Mouse (Mus musculus): ENCODE results near the gene Zfp408. TPM values are rescaled to one million over a fixed set of nuclear protein-coding genes. Genes with fewer than 3 reads are reported as not detected.

Gene Zfp408
- polyA plus RNA-seq, 1 experiment from 2014 or later: 6.6 TPM

DNA sequence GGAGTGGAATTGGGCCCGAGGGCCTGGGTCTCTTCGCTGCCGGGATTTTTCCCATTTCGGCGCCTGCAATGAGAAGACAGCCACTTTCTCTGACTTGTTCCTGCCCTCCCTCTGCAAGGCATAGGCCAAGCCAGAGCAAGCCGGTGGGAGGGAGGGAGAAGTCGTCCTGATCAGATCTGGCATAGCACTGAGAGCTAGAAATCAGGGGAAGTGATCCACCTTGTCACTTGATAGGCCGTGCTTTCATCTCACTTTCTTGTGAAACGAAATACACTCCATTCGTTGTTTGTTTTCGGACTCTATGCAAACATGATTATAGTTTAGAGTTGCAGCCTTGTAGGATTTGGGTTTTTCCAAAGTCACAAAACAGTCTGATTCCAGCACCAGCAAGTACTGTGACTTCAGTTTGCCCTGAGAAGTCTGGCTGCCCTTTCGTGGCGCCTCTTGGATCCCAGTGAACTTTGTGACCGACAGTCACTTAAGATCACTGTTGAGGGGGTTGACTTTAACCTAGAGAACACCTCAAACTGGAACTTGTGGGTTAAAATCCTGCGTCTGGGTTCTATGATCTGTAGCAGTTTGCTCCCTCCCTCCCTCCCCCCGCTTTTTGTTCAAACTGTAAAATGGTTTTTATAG is 887 bp upstream of the Zfp408 start:
- H3K36me3 ChIP-seq: peaks cover 38% of the 10 kb centered on the region
- 6% methylated on average over 16 of the region's 16 CpGs for WGBS
- ATAC-seq (replicated peaks; ENCODE audit: insufficient number of reproducible peaks, insufficient read depth, low FRiP score, low read depth): peak; percentile 47

DNA sequence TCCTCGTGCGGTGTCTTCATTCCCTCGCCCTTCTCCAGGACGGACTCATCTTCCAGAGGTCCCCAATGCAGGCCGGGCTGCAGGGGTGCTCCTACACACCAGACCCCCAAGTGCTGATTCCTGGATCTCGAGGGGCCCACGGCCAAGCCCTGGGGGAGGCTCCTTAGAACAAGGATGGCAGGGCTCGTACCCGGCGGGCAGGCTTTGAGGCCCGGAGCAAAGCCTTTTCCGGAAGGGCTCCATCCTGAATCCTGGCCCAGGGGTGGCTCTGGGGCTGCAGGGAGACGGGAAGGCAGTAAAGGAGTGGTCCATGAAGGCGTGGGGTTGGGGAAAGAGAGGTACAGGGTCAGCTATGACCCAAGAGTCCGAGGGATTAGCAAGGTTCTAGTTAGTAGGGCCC is 439 bp downstream of the Zfp408 start:
- peaks cover 44% of the 10 kb centered on the region for H3K36me3 ChIP-seq
- no peak for ATAC-seq (replicated peaks; ENCODE audit: insufficient number of reproducible peaks, insufficient read depth, low FRiP score, low read depth)
- H3K27ac ChIP-seq: peak overlapping the region; percentile 88
- H3K27me3 ChIP-seq: no peaks in the 10 kb centered on the region
- H3K4me1 ChIP-seq (replicated peaks): peaks cover 44% of the 10 kb centered on the region
- H3K9me3 ChIP-seq (replicated peaks): no peaks in the 10 kb centered on the region
- H3K9ac ChIP-seq: peak overlapping the region; percentile 83
- peak overlapping the region; percentile 94 for H3K4me2 ChIP-seq
- WGBS: 2% methylated on average over 15 of the region's 15 CpGs
- H3K4me3 ChIP-seq: peak overlapping the region; percentile 67

More for the DNA sequence above, 887 bp upstream of the Zfp408 start:
- Histone ChIP-seq H3K4me3 (peak overlapping the region; percentile 67), H3K4me2 (peak overlapping the region; percentile 76), H3K9me3 (replicated peaks) (no peaks in the 10 kb centered on the region), H3K27ac (peak overlapping the region; percentile 85), H3K4me1 (replicated peaks) (peaks cover 57% of the 10 kb centered on the region), H3K27me3 (no peaks in the 10 kb centered on the region), H3K9ac (peak overlapping the region; percentile 62)

DNA sequence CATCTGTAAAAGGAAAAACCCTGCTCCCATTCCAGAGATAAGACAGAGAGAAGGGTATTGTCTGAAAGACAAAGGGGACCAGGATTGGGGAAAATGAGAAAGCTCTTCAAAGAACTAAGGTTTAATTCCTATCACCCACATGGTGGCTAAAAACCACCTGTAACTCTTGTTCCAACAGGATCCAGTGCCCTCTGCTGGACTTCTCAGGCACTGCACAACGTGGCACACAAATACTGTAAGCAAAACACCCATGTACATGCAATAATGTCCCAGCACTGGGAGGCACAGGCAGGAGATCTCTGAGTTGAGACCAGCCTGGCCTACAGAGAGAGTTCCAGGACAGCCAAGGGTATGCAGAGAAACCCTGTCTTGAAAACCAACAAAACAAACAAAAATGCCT is 2.9 kb downstream of the Zfp408 start:
- no peak for ATAC-seq (replicated peaks; ENCODE audit: insufficient number of reproducible peaks, insufficient read depth, low FRiP score, low read depth)
- Histone ChIP-seq H3K36me3 (peaks cover 49% of the 10 kb centered on the region), H3K9me3 (replicated peaks) (no peaks in the 10 kb centered on the region), H3K27me3 (no peaks in the 10 kb centered on the region), H3K27ac (no peak overlapping the region), H3K4me3 (no peak overlapping the region), H3K4me1 (replicated peaks) (peaks cover 20% of the 10 kb centered on the region), H3K4me2 (no peak overlapping the region), H3K9ac (no peak overlapping the region)
- 29% methylated on average over 1 of the region's 1 CpGs for WGBS

DNA sequence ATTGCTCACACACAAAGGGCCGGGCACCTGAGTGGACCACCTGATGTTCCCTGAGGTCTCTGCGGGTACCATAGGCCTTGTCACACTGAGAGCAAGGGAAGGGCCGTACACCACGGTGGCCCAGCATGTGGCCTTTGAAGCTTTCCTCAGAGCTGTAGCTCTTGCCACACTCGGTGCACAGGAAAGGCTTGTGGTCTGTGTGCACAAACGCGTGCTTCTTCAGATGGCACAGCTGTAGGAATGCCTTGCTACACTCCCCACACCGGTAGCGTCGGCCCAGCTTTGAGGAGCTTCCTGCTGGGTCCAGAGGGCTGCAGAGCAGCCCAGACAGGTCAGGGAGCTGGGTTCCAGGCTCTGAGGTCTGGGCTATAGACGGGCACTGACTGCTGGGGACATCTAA is 3.8 kb downstream of the Zfp408 start:
- no peak overlapping the region for H3K9ac ChIP-seq
- H3K4me3 ChIP-seq: no peak overlapping the region
- no peak for ATAC-seq (replicated peaks; ENCODE audit: insufficient number of reproducible peaks, insufficient read depth, low FRiP score, low read depth)
- H3K36me3 ChIP-seq: peaks cover 49% of the 10 kb centered on the region
- peaks cover 11% of the 10 kb centered on the region for H3K4me1 ChIP-seq (replicated peaks)
- no peak overlapping the region for H3K4me2 ChIP-seq
- 91% methylated on average over 11 of the region's 11 CpGs for WGBS
- H3K9me3 ChIP-seq (replicated peaks): no peaks in the 10 kb centered on the region
- no peak overlapping the region for H3K27ac ChIP-seq
- no peaks in the 10 kb centered on the region for H3K27me3 ChIP-seq

DNA sequence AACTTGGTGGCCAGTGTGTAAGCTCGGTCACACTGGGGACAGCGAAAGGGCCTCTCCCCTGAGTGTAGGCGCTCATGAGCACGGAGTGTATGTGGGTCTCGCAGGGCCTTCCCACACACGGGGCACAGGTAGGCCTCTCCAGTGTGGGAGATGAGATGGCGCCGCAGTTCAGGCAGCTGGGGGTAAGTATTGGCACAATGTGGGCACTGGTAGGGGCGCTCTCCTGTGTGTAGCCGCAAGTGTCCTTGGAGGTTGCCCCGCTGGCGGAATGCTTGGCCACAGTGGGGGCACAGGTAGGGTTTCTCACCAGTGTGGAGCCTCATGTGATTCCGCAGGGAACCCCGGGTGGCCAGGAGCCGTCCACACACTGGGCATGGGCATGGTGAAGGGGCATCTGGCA is 4.2 kb downstream of the Zfp408 start:
- H3K9ac ChIP-seq: no peak overlapping the region
- no peak overlapping the region for H3K27ac ChIP-seq
- no peaks in the 10 kb centered on the region for H3K27me3 ChIP-seq
- H3K4me3 ChIP-seq: no peak overlapping the region
- ATAC-seq (replicated peaks; ENCODE audit: insufficient number of reproducible peaks, insufficient read depth, low FRiP score, low read depth): no peak
- 97% methylated on average over 15 of the region's 15 CpGs for WGBS
- H3K4me1 ChIP-seq (replicated peaks): peaks cover 9% of the 10 kb centered on the region
- H3K36me3 ChIP-seq: peaks cover 49% of the 10 kb centered on the region
- no peak overlapping the region for H3K4me2 ChIP-seq
- no peaks in the 10 kb centered on the region for H3K9me3 ChIP-seq (replicated peaks)

DNA sequence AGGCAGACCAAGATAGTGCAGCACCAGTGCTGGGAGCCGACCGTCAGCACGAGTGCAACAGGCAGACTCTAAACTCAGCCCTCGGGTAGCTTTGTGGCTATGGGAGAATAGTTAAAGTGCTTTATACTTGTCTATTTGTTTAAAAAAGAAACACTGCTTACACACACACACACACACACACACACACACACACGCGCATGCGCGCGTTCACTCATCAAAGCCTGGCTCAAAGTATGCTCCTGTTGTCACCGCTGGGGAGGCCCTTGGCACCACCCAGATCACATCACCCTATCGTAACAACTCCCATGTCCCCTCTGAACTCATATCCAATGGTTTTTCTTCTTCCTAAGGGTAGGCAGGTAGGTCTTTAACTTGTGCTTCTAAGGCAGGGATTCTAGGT is 5.6 kb downstream of the Zfp408 start:
- 92% methylated on average over 11 of the region's 11 CpGs for WGBS
- H3K4me1 ChIP-seq (replicated peaks): peaks cover 8% of the 10 kb centered on the region
- no peak overlapping the region for H3K27ac ChIP-seq
- no peaks in the 10 kb centered on the region for H3K27me3 ChIP-seq
- no peaks in the 10 kb centered on the region for H3K9me3 ChIP-seq (replicated peaks)
- no peak overlapping the region for H3K4me2 ChIP-seq
- peaks cover 49% of the 10 kb centered on the region for H3K36me3 ChIP-seq
- H3K4me3 ChIP-seq: no peak overlapping the region
- H3K9ac ChIP-seq: no peak overlapping the region
- no peak for ATAC-seq (replicated peaks; ENCODE audit: insufficient number of reproducible peaks, insufficient read depth, low FRiP score, low read depth)

DNA sequence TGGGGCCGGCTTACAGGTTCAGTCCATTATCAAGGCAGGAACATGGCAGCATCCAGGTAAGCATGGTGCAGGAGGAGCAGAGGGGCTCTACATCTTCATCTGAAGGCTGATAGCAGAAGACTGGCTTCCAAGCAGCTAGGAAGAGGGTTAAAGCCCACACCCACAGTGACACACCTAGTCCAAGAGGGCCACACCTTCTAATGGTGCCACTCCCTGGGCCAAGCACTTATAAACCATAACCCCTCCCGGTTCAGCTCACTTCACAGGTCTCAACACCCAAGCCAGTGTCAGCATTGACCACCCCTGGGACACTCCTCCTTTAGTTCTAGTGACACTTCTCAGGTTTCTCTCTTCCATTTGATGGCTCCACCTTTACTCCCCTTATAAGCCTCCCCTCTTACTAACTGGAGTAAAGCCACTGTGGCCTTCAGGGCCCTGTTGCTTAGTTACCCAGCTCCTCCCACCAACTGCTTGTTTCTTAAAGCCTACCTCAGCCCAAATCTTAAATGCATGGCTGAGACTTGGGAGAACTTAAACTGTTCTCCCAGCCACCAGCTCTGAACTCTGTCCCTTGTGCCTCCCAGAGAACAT is 6.7 kb downstream of the Zfp408 start:
- 82% methylated on average over 2 of the region's 2 CpGs for WGBS
- Histone ChIP-seq H3K27ac (no peak overlapping the region), H3K9ac (no peak overlapping the region), H3K9me3 (replicated peaks) (no peaks in the 10 kb centered on the region), H3K4me2 (no peak overlapping the region), H3K36me3 (peaks cover 48% of the 10 kb centered on the region), H3K4me3 (no peak overlapping the region), H3K27me3 (no peaks in the 10 kb centered on the region), H3K4me1 (replicated peaks) (no peaks in the 10 kb centered on the region)
- ATAC-seq (replicated peaks; ENCODE audit: insufficient number of reproducible peaks, insufficient read depth, low FRiP score, low read depth): no peak

DNA sequence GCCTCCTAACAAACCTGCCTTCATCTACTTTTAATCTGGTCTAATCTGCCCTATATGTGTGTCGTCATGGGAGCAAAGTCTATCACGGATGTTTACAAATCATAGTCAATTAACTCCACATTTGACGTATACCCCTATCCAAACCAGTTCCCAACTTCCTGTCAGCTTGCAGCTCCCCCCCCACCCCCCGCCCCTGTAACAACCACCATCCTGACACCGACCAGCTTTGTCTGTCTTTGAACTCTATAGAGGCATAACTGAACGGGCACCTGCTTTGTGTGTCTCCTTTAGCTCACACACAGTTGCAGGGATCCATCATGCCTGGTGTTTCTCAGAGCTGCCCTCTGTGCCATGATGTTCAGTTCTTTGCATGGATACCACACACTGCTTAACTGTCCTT is 10.7 kb downstream of the Zfp408 start:
- 70% methylated on average over 6 of the region's 6 CpGs for WGBS
- no peak overlapping the region for H3K27ac ChIP-seq

DNA sequence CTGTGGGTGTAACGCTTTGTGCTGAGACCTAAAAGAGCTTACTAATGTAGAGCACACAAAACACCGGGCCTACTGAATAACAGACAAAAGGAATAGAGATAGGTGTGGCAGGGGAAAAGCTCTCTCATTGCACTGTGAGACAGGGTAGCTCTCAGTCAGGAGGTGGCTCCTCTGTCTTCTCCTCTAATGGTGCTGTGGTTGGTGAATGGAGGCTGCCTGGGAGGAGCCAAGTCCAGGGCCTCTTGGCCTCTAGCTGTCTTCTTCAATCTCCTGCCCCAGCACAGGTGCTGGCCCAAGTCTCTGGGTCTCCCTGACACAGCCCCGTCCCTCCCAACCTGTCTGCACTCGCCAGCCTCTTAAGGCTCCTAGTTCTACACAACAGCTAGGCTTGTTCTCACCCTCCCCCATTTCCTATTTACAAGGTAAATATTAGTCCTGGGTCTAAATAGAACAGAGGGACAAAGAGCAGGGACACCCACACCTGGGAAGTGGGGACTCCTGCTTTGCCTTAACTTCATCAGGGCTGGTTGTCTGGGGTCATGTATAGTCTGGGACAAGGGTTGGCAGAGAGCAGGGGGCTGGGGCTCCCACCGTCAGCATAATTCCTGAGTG is 12.8 kb downstream of the Zfp408 start:
- Histone ChIP-seq H3K36me3 (no peaks in the 10 kb centered on the region), H3K9ac (no peak overlapping the region), H3K27me3 (no peaks in the 10 kb centered on the region), H3K27ac (no peak overlapping the region), H3K4me2 (no peak overlapping the region), H3K4me1 (replicated peaks) (no peaks in the 10 kb centered on the region), H3K4me3 (no peak overlapping the region), H3K9me3 (replicated peaks) (no peaks in the 10 kb centered on the region)
- ATAC-seq (replicated peaks; ENCODE audit: insufficient number of reproducible peaks, insufficient read depth, low FRiP score, low read depth): no peak
- 74% methylated on average over 5 of the region's 5 CpGs for WGBS

More for the DNA sequence above, 10.7 kb downstream of the Zfp408 start:
- peaks cover 8% of the 10 kb centered on the region for H3K36me3 ChIP-seq
- no peak overlapping the region for H3K9ac ChIP-seq
- H3K9me3 ChIP-seq (replicated peaks): no peaks in the 10 kb centered on the region
- no peak for ATAC-seq (replicated peaks; ENCODE audit: insufficient number of reproducible peaks, insufficient read depth, low FRiP score, low read depth)
- H3K4me2 ChIP-seq: no peak overlapping the region
- no peaks in the 10 kb centered on the region for H3K27me3 ChIP-seq
- no peak overlapping the region for H3K4me3 ChIP-seq
- H3K4me1 ChIP-seq (replicated peaks): no peaks in the 10 kb centered on the region

DNA sequence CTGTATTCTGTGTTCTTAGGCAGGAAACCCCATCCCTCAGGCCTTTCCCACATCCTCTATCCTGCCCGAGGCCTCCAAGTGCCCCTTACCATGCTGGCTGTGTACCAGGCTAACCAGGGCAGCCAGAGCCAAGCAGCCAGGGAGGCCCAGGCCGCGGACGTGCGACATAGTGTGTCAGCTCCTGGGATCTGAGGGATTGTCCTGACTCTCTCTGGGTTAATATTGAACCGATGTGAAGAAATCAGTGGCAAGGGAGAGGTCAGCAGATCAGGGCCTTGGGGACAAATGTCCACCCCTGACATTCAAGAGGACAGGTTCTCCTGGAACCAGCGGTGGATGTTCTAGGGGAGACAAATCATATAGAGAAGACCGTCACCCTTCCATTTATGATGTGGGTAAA is 13.4 kb downstream of the Zfp408 start, which contains the start of gene F2:
Gene F2 (minus strand): TSS at position 186 of the 400 bp plus-strand sequence.
- H3K4me2 ChIP-seq: no peak within 1 kb of the TSS
- no peaks in the 10 kb centered on the region for H3K36me3 ChIP-seq
- 80% methylated on average over 8 of the region's 8 CpGs for WGBS
- H3K9me3 ChIP-seq (replicated peaks): no peaks in the 10 kb centered on the region
- H3K9ac ChIP-seq: no peak within 1 kb of the TSS
- no peak within 1 kb of the TSS for H3K4me3 ChIP-seq
- H3K27ac ChIP-seq: no peak within 1 kb of the TSS
- no peaks in the 10 kb centered on the region for H3K27me3 ChIP-seq
- no peaks in the 10 kb centered on the region for H3K4me1 ChIP-seq (replicated peaks)
- no peak for ATAC-seq (replicated peaks; ENCODE audit: insufficient number of reproducible peaks, insufficient read depth, low FRiP score, low read depth)

DNA sequence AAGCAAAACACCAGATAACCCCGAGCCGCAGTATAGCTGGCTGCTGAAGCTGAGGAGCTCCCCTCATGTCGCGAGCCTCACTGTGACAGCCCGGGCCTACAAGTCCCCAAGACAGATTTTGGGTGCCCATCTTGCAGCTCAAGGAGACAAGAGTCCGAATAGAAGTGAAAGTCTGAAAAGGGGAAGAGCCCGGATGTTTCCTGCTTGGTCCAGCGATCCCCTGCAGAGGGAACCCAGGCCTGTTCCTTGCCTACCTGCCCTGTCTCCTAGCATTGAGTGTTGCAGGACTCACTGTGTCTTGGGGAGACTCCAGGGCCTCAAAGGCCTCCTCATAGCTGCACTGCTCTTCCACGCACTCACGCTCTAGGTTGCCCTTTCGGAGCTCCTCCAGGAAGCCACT is 14.1 kb downstream of the Zfp408 start:
- no peak overlapping the region for H3K4me3 ChIP-seq
- H3K27ac ChIP-seq: no peak overlapping the region
- ATAC-seq (replicated peaks; ENCODE audit: insufficient number of reproducible peaks, insufficient read depth, low FRiP score, low read depth): no peak
- no peaks in the 10 kb centered on the region for H3K36me3 ChIP-seq
- no peaks in the 10 kb centered on the region for H3K27me3 ChIP-seq
- H3K4me1 ChIP-seq (replicated peaks): no peaks in the 10 kb centered on the region
- no peak overlapping the region for H3K4me2 ChIP-seq
- no peak overlapping the region for H3K9ac ChIP-seq
- 77% methylated on average over 11 of the region's 11 CpGs for WGBS
- no peaks in the 10 kb centered on the region for H3K9me3 ChIP-seq (replicated peaks)

DNA sequence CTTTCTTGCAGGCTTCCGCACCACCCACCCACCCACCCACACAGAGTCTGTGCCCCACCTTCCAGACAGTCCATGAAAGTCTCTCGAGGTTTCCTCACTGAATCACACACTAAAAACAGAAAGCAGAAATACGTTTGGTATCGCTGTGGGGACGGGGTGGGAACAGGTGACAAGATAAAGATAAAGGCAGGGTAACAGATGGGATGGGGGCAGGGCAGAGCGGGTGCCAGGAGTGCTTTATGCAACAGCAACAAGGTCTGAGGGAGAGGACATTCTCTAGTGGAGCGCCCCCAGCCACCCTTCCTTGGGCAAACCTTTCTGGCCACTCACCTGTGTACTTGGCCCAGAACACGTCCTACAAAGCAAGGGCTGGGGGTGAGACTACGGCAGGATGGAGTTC is 14.8 kb downstream of the Zfp408 start:
- Histone ChIP-seq H3K9me3 (replicated peaks) (no peaks in the 10 kb centered on the region), H3K4me2 (no peak overlapping the region), H3K27me3 (no peaks in the 10 kb centered on the region), H3K36me3 (no peaks in the 10 kb centered on the region), H3K4me1 (replicated peaks) (no peaks in the 10 kb centered on the region), H3K9ac (no peak overlapping the region), H3K27ac (no peak overlapping the region), H3K4me3 (no peak overlapping the region)
- no peak for ATAC-seq (replicated peaks; ENCODE audit: insufficient number of reproducible peaks, insufficient read depth, low FRiP score, low read depth)
- WGBS: 59% methylated on average over 9 of the region's 9 CpGs
